Mouse (Mus musculus): ENCODE data around the gene Ednrb. TPM values are rescaled to one million over a fixed set of nuclear protein-coding genes. Genes with fewer than 3 reads are reported as not detected.

The Ednrb gene
- total RNA-seq, 2 experiments from 2014 or later, result 44.6 to 52.8 TPM

Other genes starting within 250 kb of the Ednrb start
- gene Slain1, start 194.2 kb downstream of the Ednrb start, total RNA-seq (2021), result 1 to 10 TPM; 2.0 to 2.3 TPM

Measured in adrenal gland, postnatal 36 days (tissue).